Mouse (Mus musculus) spleen, adult 2 months (tissue): ENCODE data around the gene Prpf39. TPM values are rescaled to one million over a fixed set of nuclear protein-coding genes. Genes with fewer than 3 reads are reported as not detected.

Experiments used
- DNase-seq, 2 experiments: peaks; one replicate each; pipeline versions ENCODE4 v3.0.0 to v3.0.0-alpha.2; 2012 to 2021; ENCODE audit warnings: low spot score in 2 of 2, low read depth in 1 of 2
- H3K27ac ChIP-seq: fragments of 200-500 bp; 2 replicates; pipeline ENCODE4 v1.5.1; 2012; ENCODE audit warnings: low read length, inconsistent platforms; ENCODE audit not compliant: insufficient read depth
- H3K27me3 ChIP-seq: fragments of 200-500 bp; 2 replicates; pipeline ENCODE4 v1.6.1; 2012; ENCODE audit warnings: mild to moderate bottlenecking, moderate library complexity, low read length, inconsistent platforms; ENCODE audit not compliant: control insufficient read depth, insufficient read depth
- H3K36me3 ChIP-seq: fragments of 200-500 bp; 2 replicates; pipeline ENCODE4 v1.6.1; 2012; ENCODE audit warnings: mild to moderate bottlenecking, low read length, inconsistent platforms; ENCODE audit not compliant: control insufficient read depth, insufficient read depth
- H3K4me1 ChIP-seq: fragments of 200-500 bp; 2 replicates; pipeline ENCODE4 v1.6.1; 2011; ENCODE audit warnings: inconsistent platforms; ENCODE audit not compliant: control insufficient read depth, insufficient read depth, insufficient read length
- H3K4me3 ChIP-seq: fragments of 200-500 bp; 2 replicates; pipeline ENCODE4 v1.5.1; 2011; ENCODE audit warnings: mild to moderate bottlenecking, inconsistent platforms; ENCODE audit not compliant: insufficient read depth, insufficient read length; ENCODE audit errors: extremely low read depth
- CTCF ChIP-seq: fragments of 200-500 bp; IDR thresholded peaks from 2 replicates; pipeline ENCODE4 v1.5.1; 2011; ENCODE audit warnings: mild to moderate bottlenecking, inconsistent platforms; ENCODE audit not compliant: insufficient read depth, insufficient read length, insufficient replicate concordance; ENCODE audit errors: extremely low read depth
- POLR2A ChIP-seq: fragments of 200-500 bp; IDR thresholded peaks from 2 replicates; pipeline ENCODE4 v1.6.1; 2011; ENCODE audit warnings: low read depth, low read length, inconsistent platforms
- WGBS: fragments of 180-500 bp; shearing (Covaris S2); methylation state at CpG from one replicate; pipeline ENCODE4 v1.1.7; 2018; 5-methylcytosine and 5-hydroxymethylcytosine counted together
- polyA plus RNA-seq: library from polyadenylated mRNA; depleted of rRNA; stranded (reverse); fragments of >200 nt; gene quantifications from 2 replicates; pipeline ENCODE4 v1.2.3, GENCODE M21; 2012

Gene Prpf39
- polyA plus RNA-seq, 1 experiment, result 9.1 TPM

DNA sequence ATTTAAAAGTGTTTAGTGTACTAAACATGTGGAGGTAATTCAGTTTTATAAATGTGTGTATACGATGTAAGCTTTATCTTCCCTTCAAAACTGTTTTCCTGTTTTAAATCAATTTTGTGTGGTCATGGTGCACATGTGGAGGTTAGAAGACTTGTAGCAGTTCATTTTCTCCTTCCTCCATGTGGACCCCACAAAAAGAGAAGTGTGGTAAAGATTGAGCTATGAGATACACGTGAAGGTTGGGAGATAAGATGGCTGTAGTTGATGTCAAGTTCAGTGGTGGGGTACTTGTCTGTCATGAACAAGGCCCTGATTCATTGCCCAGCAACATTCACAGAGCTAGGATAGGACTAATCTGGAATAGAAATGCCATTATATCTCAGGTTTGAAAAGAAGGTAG is 22.1 kb downstream of the Prpf39 start:
- DNase-seq, result no peak
- TF ChIP-seq POLR2A (no peak), CTCF (no peak)
- peaks cover 20% of the 10 kb centered on the region for H3K36me3 ChIP-seq
- H3K27me3 ChIP-seq, result no peaks in the 10 kb centered on the region
- 39% methylated on average over 2 of the region's 2 CpGs for WGBS
- no peak overlapping the region for H3K4me3 ChIP-seq
- H3K27ac ChIP-seq, result no peak overlapping the region
- H3K4me1 ChIP-seq, result no peaks in the 10 kb centered on the region

DNA sequence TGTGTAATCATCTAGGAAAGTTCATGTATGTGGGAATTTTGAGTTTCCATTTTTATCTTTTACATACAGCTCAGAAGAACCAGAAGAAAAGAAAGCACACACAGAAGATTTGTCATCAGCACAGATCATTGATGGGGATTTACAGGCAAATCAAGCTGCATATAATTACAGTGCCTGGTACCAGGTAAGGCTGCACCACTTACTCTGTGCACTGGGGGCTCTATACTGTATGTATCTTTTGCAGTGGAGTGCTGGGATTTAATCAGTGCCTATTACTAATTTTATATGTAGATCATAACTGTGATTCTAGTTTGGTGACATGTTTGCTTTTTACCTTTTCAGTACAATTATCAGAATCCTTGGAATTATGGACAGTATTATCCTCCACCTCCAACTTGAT is 24.9 kb downstream of the Prpf39 start:
- no peaks in the 10 kb centered on the region for H3K27me3 ChIP-seq
- no peak for TF ChIP-seq CTCF
- TF ChIP-seq POLR2A, result no peak
- H3K27ac ChIP-seq, result no peak overlapping the region
- peaks cover 15% of the 10 kb centered on the region for H3K36me3 ChIP-seq
- H3K4me1 ChIP-seq, result peaks cover 2% of the 10 kb centered on the region; the same call in 1 of the 2 replicates
- no peak overlapping the region for H3K4me3 ChIP-seq
- DNase-seq, result no peak

DNA sequence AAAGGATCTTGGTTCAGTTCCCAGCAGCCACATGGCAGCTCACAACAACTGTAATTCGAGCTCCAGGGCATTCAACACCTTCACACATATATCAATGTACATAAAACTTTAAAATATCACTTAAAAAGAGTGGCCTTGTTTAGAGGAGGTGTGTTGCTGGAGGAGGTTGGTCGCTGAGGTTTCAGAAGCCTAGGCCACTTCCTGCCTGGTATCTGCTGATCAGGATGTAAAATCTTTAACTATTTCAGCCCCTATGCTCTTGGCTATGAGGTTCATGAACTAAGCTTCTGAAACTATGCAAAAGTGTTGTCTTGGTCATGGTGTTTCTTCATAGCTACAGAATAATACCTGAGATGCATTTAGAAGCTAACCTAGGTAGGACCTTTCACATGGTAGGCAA is 29.1 kb downstream of the Prpf39 start:
- no peak for TF ChIP-seq CTCF
- no peak for TF ChIP-seq POLR2A
- peak overlapping the region; percentile 56 for H3K27ac ChIP-seq
- no peaks in the 10 kb centered on the region for H3K27me3 ChIP-seq
- H3K36me3 ChIP-seq, result peaks cover 15% of the 10 kb centered on the region
- WGBS, result 5% methylated on average over 2 of the region's 2 CpGs
- peak; percentile 27 to 46 for DNase-seq
- H3K4me3 ChIP-seq, result no peak overlapping the region
- H3K4me1 ChIP-seq, result peaks cover 2% of the 10 kb centered on the region; the same call in 1 of the 2 replicates

DNA sequence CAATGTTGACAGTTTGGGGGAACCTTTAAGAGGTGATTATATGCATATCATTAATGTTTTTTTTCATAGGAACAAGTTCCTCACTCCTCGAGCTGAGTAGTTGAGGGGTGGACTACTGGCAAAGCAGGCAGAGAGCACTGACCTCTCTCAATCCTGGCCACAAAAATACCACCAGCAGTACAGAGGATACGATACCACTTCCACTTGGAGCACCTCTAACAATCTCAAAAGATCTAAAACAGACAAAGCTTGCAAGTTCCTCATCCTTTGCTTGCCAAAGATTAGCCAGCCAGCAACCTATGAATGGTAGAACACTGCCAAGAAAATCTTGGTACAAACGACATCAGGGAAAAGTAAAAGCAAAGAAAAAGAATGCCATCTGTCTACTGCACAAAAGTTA is 30.1 kb downstream of the Prpf39 start:
- whole genome bisulfite sequencing, result 19% methylated on average over 3 of the region's 3 CpGs
- no peak overlapping the region for H3K4me3 ChIP-seq
- H3K4me1 ChIP-seq, result peaks cover 2% of the 10 kb centered on the region; the same call in 1 of the 2 replicates
- H3K27ac ChIP-seq, result peak overlapping the region; percentile 38; the same call in 1 of the 2 replicates
- no peak for DNase-seq
- peaks cover 12% of the 10 kb centered on the region for H3K36me3 ChIP-seq
- H3K27me3 ChIP-seq, result no peaks in the 10 kb centered on the region
- TF ChIP-seq POLR2A, result no peak
- TF ChIP-seq CTCF, result no peak

DNA sequence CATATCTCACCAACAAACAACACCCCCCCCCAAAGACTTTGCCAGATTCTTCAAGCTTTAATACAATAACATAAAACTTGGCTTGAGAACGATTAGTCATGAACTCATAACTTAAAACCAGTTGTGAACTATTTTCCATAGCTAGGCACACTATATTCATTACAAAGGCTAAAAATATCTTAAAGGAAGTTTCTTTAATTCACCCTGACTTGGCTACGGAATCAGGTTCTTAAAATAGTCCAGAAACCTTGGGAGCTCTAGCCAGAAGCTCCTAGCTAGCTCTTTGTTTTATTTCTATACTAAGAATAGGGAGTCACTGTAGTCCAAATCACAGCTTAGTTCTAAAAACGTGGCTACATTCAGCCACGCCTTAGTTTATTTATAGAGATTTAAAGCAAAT is 32.3 kb downstream of the Prpf39 start:
- Histone ChIP-seq H3K4me3 (no peak overlapping the region), H3K27ac (no peak overlapping the region), H3K4me1 (peaks cover 2% of the 10 kb centered on the region; the same call in 1 of the 2 replicates), H3K27me3 (no peaks in the 10 kb centered on the region), H3K36me3 (peaks cover 8% of the 10 kb centered on the region)
- WGBS, result 74% methylated on average over 4 of the region's 4 CpGs
- DNase-seq, result no peak
- TF ChIP-seq POLR2A (no peak), CTCF (no peak)

DNA sequence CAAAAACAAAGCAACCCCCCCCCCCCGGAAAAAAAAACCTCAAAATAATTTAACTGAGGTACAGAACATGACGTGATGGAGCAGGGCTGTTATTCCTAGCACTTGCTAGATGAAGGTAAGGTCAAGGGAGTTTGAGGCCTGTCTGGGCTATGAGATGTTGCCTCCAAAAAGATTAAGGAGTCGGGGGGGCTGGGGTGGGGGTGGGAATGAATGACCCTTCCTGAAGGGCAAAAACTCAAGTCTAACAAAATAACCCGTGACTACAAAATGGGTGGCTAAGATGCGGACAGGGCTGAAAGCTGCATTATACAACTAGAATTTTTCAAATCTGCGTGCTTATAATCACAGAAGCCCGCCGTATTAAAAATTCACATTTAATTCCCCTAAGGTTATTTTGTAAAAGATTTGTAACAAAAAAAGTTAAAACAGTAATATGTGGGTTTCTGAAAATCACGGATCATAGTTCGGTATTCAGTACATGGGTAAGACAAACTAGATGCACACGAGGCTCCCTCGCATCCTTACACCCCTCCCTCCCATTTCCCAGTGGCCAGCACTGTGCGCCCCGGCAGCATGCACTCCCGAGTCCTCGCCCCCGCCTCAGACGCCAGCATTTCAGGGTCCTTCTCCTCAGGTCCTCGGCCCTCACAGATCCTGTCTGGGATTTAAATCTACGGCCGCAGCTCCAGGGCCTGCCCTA is 36.9 kb downstream of the Prpf39 start:
- peaks cover 5% of the 10 kb centered on the region for H3K36me3 ChIP-seq
- no peak for DNase-seq
- H3K27me3 ChIP-seq, result no peaks in the 10 kb centered on the region
- 3% methylated on average over 21 of the region's 21 CpGs for WGBS
- peak overlapping the region; percentile 97 for H3K27ac ChIP-seq
- TF ChIP-seq CTCF (no peak), POLR2A (no peak)
- peak overlapping the region; percentile 91 for H3K4me3 ChIP-seq
- H3K4me1 ChIP-seq, result peaks cover 5% of the 10 kb centered on the region

DNA sequence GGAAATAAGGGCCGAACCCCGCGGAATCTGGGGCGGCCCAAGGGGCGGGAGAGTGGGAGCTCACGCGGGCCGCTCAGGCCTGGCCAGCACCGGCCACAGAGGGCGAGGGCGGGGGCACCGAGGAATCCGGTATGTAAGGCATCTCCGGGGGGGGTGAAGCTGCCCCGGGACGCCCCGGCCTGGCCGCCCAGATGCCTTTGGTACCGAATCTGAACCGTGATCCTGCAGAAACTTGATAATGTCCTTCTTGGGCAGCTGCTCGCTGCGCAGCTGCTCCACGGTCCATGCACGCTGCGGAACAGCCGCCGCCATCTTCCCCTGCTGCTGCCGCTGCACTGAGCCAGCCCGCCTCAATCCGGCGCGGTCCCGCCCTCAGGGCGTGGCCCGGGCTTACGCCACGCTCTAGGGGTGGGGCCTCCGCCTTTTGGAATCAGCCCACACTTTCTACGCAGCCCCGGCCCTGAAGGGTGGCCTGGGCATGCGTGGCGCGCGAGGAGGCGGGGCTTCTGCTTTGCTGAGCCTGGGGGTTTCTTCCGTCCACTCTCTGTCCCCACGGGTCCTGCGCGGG is 37.6 kb downstream of the Prpf39 start, which contains the start of gene Fkbp3:
Fkbp3 (minus strand) TSS at position 397 of the 568 bp plus-strand sequence.
- Histone ChIP-seq H3K4me1 (peaks cover 5% of the 10 kb centered on the region), H3K4me3 (peak within 1 kb of the TSS; percentile 91), H3K27me3 (no peaks in the 10 kb centered on the region), H3K36me3 (peaks cover 2% of the 10 kb centered on the region), H3K27ac (peak within 1 kb of the TSS; percentile 97)
- under 1% methylated on average over 49 of the region's 49 CpGs for WGBS
- DNase-seq, result peak; percentile 92 to 96
- TF ChIP-seq CTCF (no peak), POLR2A (peak; percentile 93)
